Mouse (Mus musculus): ENCODE measurements around the gene Poc1b. TPM values are rescaled to one million over a fixed set of nuclear protein-coding genes. Genes with fewer than 3 reads are reported as not detected.

Poc1b gene
- polyA plus RNA-seq, 1 experiment: 11.4 TPM

GRCm38 (mm10) chr10:99108431-99108982 lies 1.7 kb downstream of the Poc1b start:
- no peak overlapping the region for H3K27ac ChIP-seq (ENCODE audit: control insufficient read depth, insufficient read depth, low read length)
- no peak for DNase-seq
- H3K27me3 ChIP-seq (ENCODE audit: control insufficient read depth, insufficient read depth, low read length): no peaks in the 10 kb centered on the region
- peak overlapping the region; percentile 97 for H3K4me3 ChIP-seq (ENCODE audit: control insufficient read depth, insufficient read depth, low read length)
- 57% methylated on average over 12 of the region's 12 CpGs for WGBS
- peaks cover 18% of the 10 kb centered on the region for H3K4me1 ChIP-seq (replicated peaks; ENCODE audit: control insufficient read depth, insufficient read depth, low read length)
- H3K36me3 ChIP-seq (ENCODE audit: control insufficient read depth, insufficient read depth, low read length): no peaks in the 10 kb centered on the region
- TF ChIP-seq CTCF (IDR thresholded peaks at IDR 0.05; ENCODE audit: borderline replicate concordance, control insufficient read depth, extremely low read depth, insufficient read depth, low read length, poor library complexity) (no peak), POLR2A (IDR thresholded peaks at IDR 0.05; ENCODE audit: control insufficient read depth, extremely low read depth, insufficient read depth, low read length, poor library complexity) (no peak)

GRCm38 (mm10) chr10:99113533-99113932 lies 6.7 kb downstream of the Poc1b start:
- no peaks in the 10 kb centered on the region for H3K27me3 ChIP-seq (ENCODE audit: control insufficient read depth, insufficient read depth, low read length)
- no peak for TF ChIP-seq CTCF (IDR thresholded peaks at IDR 0.05; ENCODE audit: borderline replicate concordance, control insufficient read depth, extremely low read depth, insufficient read depth, low read length, poor library complexity)
- no peak for TF ChIP-seq POLR2A (IDR thresholded peaks at IDR 0.05; ENCODE audit: control insufficient read depth, extremely low read depth, insufficient read depth, low read length, poor library complexity)
- no peak for DNase-seq
- H3K36me3 ChIP-seq (ENCODE audit: control insufficient read depth, insufficient read depth, low read length): no peaks in the 10 kb centered on the region
- H3K4me1 ChIP-seq (replicated peaks; ENCODE audit: control insufficient read depth, insufficient read depth, low read length): peaks cover 45% of the 10 kb centered on the region
- no peak overlapping the region for H3K27ac ChIP-seq (ENCODE audit: control insufficient read depth, insufficient read depth, low read length)
- no peak overlapping the region for H3K4me3 ChIP-seq (ENCODE audit: control insufficient read depth, insufficient read depth, low read length)
- 82% methylated on average over 3 of the region's 3 CpGs for WGBS

- Histone ChIP-seq H3K36me3 (ENCODE audit: control insufficient read depth, insufficient read depth, low read length) (no peaks in the 10 kb centered on the region), H3K27ac (ENCODE audit: control insufficient read depth, insufficient read depth, low read length) (no peak overlapping the region), H3K4me3 (ENCODE audit: control insufficient read depth, insufficient read depth, low read length) (no peak overlapping the region), H3K27me3 (ENCODE audit: control insufficient read depth, insufficient read depth, low read length) (no peaks in the 10 kb centered on the region), H3K4me1 (replicated peaks; ENCODE audit: control insufficient read depth, insufficient read depth, low read length) (peaks cover 43% of the 10 kb centered on the region)
- TF ChIP-seq POLR2A (IDR thresholded peaks at IDR 0.05; ENCODE audit: control insufficient read depth, extremely low read depth, insufficient read depth, low read length, poor library complexity) (no peak), CTCF (IDR thresholded peaks at IDR 0.05; ENCODE audit: borderline replicate concordance, control insufficient read depth, extremely low read depth, insufficient read depth, low read length, poor library complexity) (no peak)
- DNase-seq: no peak
- 95% methylated on average over 8 of the region's 8 CpGs for WGBS
Observed at GRCm38 (mm10) chr10:99114295-99114694, 7.5 kb downstream of the Poc1b start.

GRCm38 (mm10) chr10:99115471-99116236 lies 8.8 kb downstream of the Poc1b start:
- no peaks in the 10 kb centered on the region for H3K36me3 ChIP-seq (ENCODE audit: control insufficient read depth, insufficient read depth, low read length)
- no peak overlapping the region for H3K27ac ChIP-seq (ENCODE audit: control insufficient read depth, insufficient read depth, low read length)
- WGBS: 60% methylated on average over 18 of the region's 18 CpGs
- no peaks in the 10 kb centered on the region for H3K27me3 ChIP-seq (ENCODE audit: control insufficient read depth, insufficient read depth, low read length)
- H3K4me3 ChIP-seq (ENCODE audit: control insufficient read depth, insufficient read depth, low read length): no peak overlapping the region
- TF ChIP-seq CTCF (IDR thresholded peaks at IDR 0.05; ENCODE audit: borderline replicate concordance, control insufficient read depth, extremely low read depth, insufficient read depth, low read length, poor library complexity) (no peak), POLR2A (IDR thresholded peaks at IDR 0.05; ENCODE audit: control insufficient read depth, extremely low read depth, insufficient read depth, low read length, poor library complexity) (no peak)
- no peak for DNase-seq
- H3K4me1 ChIP-seq (replicated peaks; ENCODE audit: control insufficient read depth, insufficient read depth, low read length): peaks cover 48% of the 10 kb centered on the region

DNA sequence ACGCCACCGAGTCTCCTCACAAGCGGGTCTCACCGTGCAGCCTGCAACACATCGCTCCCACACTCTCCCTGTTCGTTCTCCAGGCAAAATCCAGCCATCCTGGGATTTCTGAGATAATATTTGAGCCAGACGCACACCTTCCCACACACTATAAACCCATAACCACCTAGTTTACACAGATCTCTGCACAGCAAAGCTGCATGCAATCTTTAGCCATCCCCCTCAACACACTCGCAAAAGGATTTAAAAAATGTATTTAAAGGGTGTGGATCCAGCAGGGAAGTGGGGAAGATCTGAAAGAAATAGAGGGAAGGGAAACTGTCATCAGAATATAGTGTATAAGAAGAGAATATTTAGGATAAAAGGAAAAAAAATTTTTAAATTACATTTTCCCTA lies 9.4 kb downstream of the Poc1b start:
- H3K27ac ChIP-seq (ENCODE audit: control insufficient read depth, insufficient read depth, low read length): no peak overlapping the region
- no peaks in the 10 kb centered on the region for H3K36me3 ChIP-seq (ENCODE audit: control insufficient read depth, insufficient read depth, low read length)
- peaks cover 43% of the 10 kb centered on the region for H3K4me1 ChIP-seq (replicated peaks; ENCODE audit: control insufficient read depth, insufficient read depth, low read length)
- TF ChIP-seq POLR2A (IDR thresholded peaks at IDR 0.05; ENCODE audit: control insufficient read depth, extremely low read depth, insufficient read depth, low read length, poor library complexity): no peak
- no peak for TF ChIP-seq CTCF (IDR thresholded peaks at IDR 0.05; ENCODE audit: borderline replicate concordance, control insufficient read depth, extremely low read depth, insufficient read depth, low read length, poor library complexity)
- H3K27me3 ChIP-seq (ENCODE audit: control insufficient read depth, insufficient read depth, low read length): no peaks in the 10 kb centered on the region
- H3K4me3 ChIP-seq (ENCODE audit: control insufficient read depth, insufficient read depth, low read length): no peak overlapping the region
- DNase-seq: no peak
- WGBS: 88% methylated on average over 8 of the region's 8 CpGs

GRCm38 (mm10) chr10:99116650-99117615 lies 10.1 kb downstream of the Poc1b start:
- peak overlapping the region; percentile 66 for H3K27ac ChIP-seq (ENCODE audit: control insufficient read depth, insufficient read depth, low read length)
- peaks cover 41% of the 10 kb centered on the region for H3K4me1 ChIP-seq (replicated peaks; ENCODE audit: control insufficient read depth, insufficient read depth, low read length)
- H3K4me3 ChIP-seq (ENCODE audit: control insufficient read depth, insufficient read depth, low read length): no peak overlapping the region
- H3K27me3 ChIP-seq (ENCODE audit: control insufficient read depth, insufficient read depth, low read length): no peaks in the 10 kb centered on the region
- H3K36me3 ChIP-seq (ENCODE audit: control insufficient read depth, insufficient read depth, low read length): no peaks in the 10 kb centered on the region
- DNase-seq: no peak
- 61% methylated on average over 16 of the region's 16 CpGs for WGBS
- TF ChIP-seq CTCF (IDR thresholded peaks at IDR 0.05; ENCODE audit: borderline replicate concordance, control insufficient read depth, extremely low read depth, insufficient read depth, low read length, poor library complexity) (no peak), POLR2A (IDR thresholded peaks at IDR 0.05; ENCODE audit: control insufficient read depth, extremely low read depth, insufficient read depth, low read length, poor library complexity) (no peak)

Measured in thymus, adult 2 months (tissue).